Mouse (Mus musculus): Measurements from ENCODE around the gene Plet1. TPM values are rescaled to one million over a fixed set of nuclear protein-coding genes. Genes with fewer than 3 reads are reported as not detected.
A peak's percentile ranks its signal among the peaks of the same experiment; 100 is the strongest.

Plet1 gene
- polyA plus RNA-seq, 1 experiment = 7.9 TPM

- Histone ChIP-seq H3K4me2 (ENCODE audit: low read depth) (no peak overlapping the region), H3K79me2 (ENCODE audit: control insufficient read depth, insufficient read depth) (no peaks in the 10 kb centered on the region), H3K27me3 (ENCODE audit: control insufficient read depth, insufficient read depth, insufficient read length) (no peaks in the 10 kb centered on the region), H3K36me3 (ENCODE audit: control insufficient read depth, insufficient read depth) (no peaks in the 10 kb centered on the region), H3K4me3 (no peak overlapping the region), H3ac (ENCODE audit: control insufficient read depth, insufficient read length) (no peak overlapping the region)
- TF ChIP-seq MAX (IDR thresholded peaks at IDR 0.05; ENCODE audit: low read depth) (no peak), POLR2A (IDR thresholded peaks at IDR 0.05; ENCODE audit: insufficient read length, low read depth) (no peak)
Measured at GRCm38 (mm10) chr9:50493777-50494176, 548 bp upstream of the Plet1 start.

DNA sequence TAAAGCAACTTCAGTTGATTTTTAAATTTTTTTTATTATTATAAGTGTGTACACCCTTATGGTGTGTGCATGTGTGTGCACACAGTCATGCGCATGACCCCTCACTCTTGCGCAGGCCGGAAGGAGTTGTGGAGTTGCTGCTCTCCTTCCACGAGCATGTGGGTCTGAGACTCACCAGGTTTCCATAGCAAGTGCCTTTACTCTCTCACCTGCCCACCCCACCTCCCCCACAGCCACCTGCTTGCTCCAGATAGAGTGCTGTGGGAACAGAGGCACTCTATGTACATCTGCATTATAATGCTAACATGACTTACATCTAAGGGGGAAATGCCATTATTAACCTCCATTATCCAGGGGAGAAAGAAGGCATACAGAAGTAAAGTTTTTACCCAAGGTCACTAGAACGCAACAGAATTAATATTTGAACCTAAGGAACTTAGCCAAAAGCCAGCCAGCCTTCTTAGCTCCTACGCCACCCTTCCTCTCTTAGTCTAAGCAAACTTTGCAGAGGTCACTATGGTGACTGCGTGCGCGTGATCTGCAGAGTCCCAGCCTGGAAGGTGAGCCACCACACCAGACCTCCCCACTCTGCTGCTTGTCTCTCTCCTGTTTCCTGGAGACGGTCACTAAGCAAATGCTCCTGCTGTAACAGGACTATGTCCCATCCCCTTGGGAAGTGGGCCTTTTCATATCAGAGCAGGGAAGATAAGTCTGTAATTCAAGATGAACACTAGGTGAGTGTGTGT, 1.3 kb downstream of the Plet1 start:
- Histone ChIP-seq H3K79me2 (ENCODE audit: control insufficient read depth, insufficient read depth) (no peaks in the 10 kb centered on the region), H3K27me3 (ENCODE audit: control insufficient read depth, insufficient read depth, insufficient read length) (no peaks in the 10 kb centered on the region), H3K4me2 (ENCODE audit: low read depth) (no peak overlapping the region), H3ac (ENCODE audit: control insufficient read depth, insufficient read length) (no peak overlapping the region), H3K4me3 (no peak overlapping the region), H3K36me3 (ENCODE audit: control insufficient read depth, insufficient read depth) (no peaks in the 10 kb centered on the region)
- TF ChIP-seq REST (IDR thresholded peaks at IDR 0.05; ENCODE audit: insufficient read depth, insufficient read length) (no peak), POLR2A (IDR thresholded peaks at IDR 0.05; ENCODE audit: insufficient read length, low read depth) (no peak), MAX (IDR thresholded peaks at IDR 0.05; ENCODE audit: low read depth) (no peak), TCF12 (IDR thresholded peaks at IDR 0.05; ENCODE audit: insufficient read depth, poor library complexity, severe bottlenecking) (no peak), POLR2AphosphoS2 (IDR thresholded peaks at IDR 0.05; ENCODE audit: insufficient read length, low read depth) (no peak)

DNA sequence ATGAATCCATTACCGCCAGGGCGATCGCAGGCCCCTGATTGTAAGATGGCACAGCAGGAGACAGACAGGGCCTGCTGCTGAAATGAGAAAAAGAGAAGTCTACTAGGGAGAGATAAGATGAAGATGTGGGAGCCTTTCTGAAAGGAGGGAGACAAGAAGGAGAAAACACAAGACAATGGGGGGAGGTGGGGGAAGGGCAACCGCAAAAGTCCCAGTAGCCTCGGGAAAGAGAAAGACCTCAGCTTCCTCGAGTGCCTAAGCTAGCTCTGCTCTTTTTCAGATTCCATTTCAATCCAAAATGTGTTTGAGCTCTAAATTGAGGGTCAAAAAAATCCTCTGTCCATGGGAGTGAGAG, 1.8 kb downstream of the Plet1 start:
- no peaks in the 10 kb centered on the region for H3K36me3 ChIP-seq (ENCODE audit: control insufficient read depth, insufficient read depth)
- no peak overlapping the region for H3K4me3 ChIP-seq
- no peak overlapping the region for H3K4me2 ChIP-seq (ENCODE audit: low read depth)
- no peaks in the 10 kb centered on the region for H3K27me3 ChIP-seq (ENCODE audit: control insufficient read depth, insufficient read depth, insufficient read length)
- H3ac ChIP-seq (ENCODE audit: control insufficient read depth, insufficient read length) = no peak overlapping the region
- no peak for TF ChIP-seq USF1 (IDR thresholded peaks at IDR 0.05; ENCODE audit: low read depth)
- TF ChIP-seq TCF3 (IDR thresholded peaks at IDR 0.05; ENCODE audit: insufficient read length, low read depth) = no peak
- no peak for TF ChIP-seq POLR2A (IDR thresholded peaks at IDR 0.05; ENCODE audit: insufficient read length, low read depth)
- no peak for TF ChIP-seq MAX (IDR thresholded peaks at IDR 0.05; ENCODE audit: low read depth)
- TF ChIP-seq SRF (IDR thresholded peaks at IDR 0.05; ENCODE audit: control insufficient read depth, insufficient read length, low read depth) = no peak
- no peak for TF ChIP-seq POLR2AphosphoS2 (IDR thresholded peaks at IDR 0.05; ENCODE audit: insufficient read length, low read depth)
- TF ChIP-seq E2F4 (IDR thresholded peaks at IDR 0.05; ENCODE audit: insufficient read depth) = no peak
- TF ChIP-seq MYOD1 (IDR thresholded peaks at IDR 0.05; ENCODE audit: control insufficient read depth in 1 of 3, insufficient read length in 2 of 3, low read depth in 2 of 3) = no peak
- no peaks in the 10 kb centered on the region for H3K79me2 ChIP-seq (ENCODE audit: control insufficient read depth, insufficient read depth)

- no peak overlapping the region for H3ac ChIP-seq (ENCODE audit: control insufficient read depth, insufficient read length)
- H3K36me3 ChIP-seq (ENCODE audit: control insufficient read depth, insufficient read depth) = no peaks in the 10 kb centered on the region
- no peaks in the 10 kb centered on the region for H3K79me2 ChIP-seq (ENCODE audit: control insufficient read depth, insufficient read depth)
- no peak overlapping the region for H3K4me2 ChIP-seq (ENCODE audit: low read depth)
- no peak for TF ChIP-seq POLR2A (IDR thresholded peaks at IDR 0.05; ENCODE audit: insufficient read length, low read depth)
- TF ChIP-seq TCF12 (IDR thresholded peaks at IDR 0.05; ENCODE audit: insufficient read depth, poor library complexity, severe bottlenecking) = no peak
- no peak for TF ChIP-seq MYOG (IDR thresholded peaks at IDR 0.05; ENCODE audit: control insufficient read depth in 1 of 3, insufficient read depth in 1 of 3, insufficient read length in 2 of 3, low read depth in 2 of 3)
- no peak for TF ChIP-seq SRF (IDR thresholded peaks at IDR 0.05; ENCODE audit: control insufficient read depth, insufficient read length, low read depth)
- TF ChIP-seq TCF3 (IDR thresholded peaks at IDR 0.05; ENCODE audit: insufficient read length, low read depth) = no peak
- TF ChIP-seq CEBPB (IDR thresholded peaks at IDR 0.05; ENCODE audit: insufficient read depth, poor library complexity, severe bottlenecking) = no peak
- no peak for TF ChIP-seq E2F4 (IDR thresholded peaks at IDR 0.05; ENCODE audit: insufficient read depth)
- no peak for TF ChIP-seq USF1 (IDR thresholded peaks at IDR 0.05; ENCODE audit: low read depth)
- no peak for TF ChIP-seq MAX (IDR thresholded peaks at IDR 0.05; ENCODE audit: low read depth)
- no peak for TF ChIP-seq REST (IDR thresholded peaks at IDR 0.05; ENCODE audit: insufficient read depth, insufficient read length)
- TF ChIP-seq POLR2AphosphoS2 (IDR thresholded peaks at IDR 0.05; ENCODE audit: insufficient read length, low read depth) = no peak
- TF ChIP-seq MYOD1 (IDR thresholded peaks at IDR 0.05; ENCODE audit: control insufficient read depth in 1 of 3, insufficient read length in 2 of 3, low read depth in 2 of 3) = no peak
- no peak overlapping the region for H3K4me3 ChIP-seq
- no peaks in the 10 kb centered on the region for H3K27me3 ChIP-seq (ENCODE audit: control insufficient read depth, insufficient read depth, insufficient read length)
Measured at GRCm38 (mm10) chr9:50496546-50496945, 2.2 kb downstream of the Plet1 start.

- H3ac ChIP-seq (ENCODE audit: control insufficient read depth, insufficient read length) = no peak overlapping the region
- H3K4me3 ChIP-seq = no peak overlapping the region
- TF ChIP-seq USF1 (IDR thresholded peaks at IDR 0.05; ENCODE audit: low read depth) (no peak), MYOG (IDR thresholded peaks at IDR 0.05; ENCODE audit: control insufficient read depth in 1 of 3, insufficient read depth in 1 of 3, insufficient read length in 2 of 3, low read depth in 2 of 3) (peak in 1 of 3 experiments; percentile 24)
- peak overlapping the region; percentile 43 for H3K4me2 ChIP-seq (ENCODE audit: low read depth)
- H3K36me3 ChIP-seq (ENCODE audit: control insufficient read depth, insufficient read depth) = no peaks in the 10 kb centered on the region
- H3K27me3 ChIP-seq (ENCODE audit: control insufficient read depth, insufficient read depth, insufficient read length) = no peaks in the 10 kb centered on the region
- H3K79me2 ChIP-seq (ENCODE audit: control insufficient read depth, insufficient read depth) = no peaks in the 10 kb centered on the region
Measured at GRCm38 (mm10) chr9:50497076-50497475, 2.8 kb downstream of the Plet1 start.

Data from myocyte (in vitro differentiated cells).